Mouse (Mus musculus) hindbrain, embryonic 10.5 days (tissue): Measurements from ENCODE around the gene Jakmip3. TPM values are rescaled to one million over a fixed set of nuclear protein-coding genes. Genes with fewer than 3 reads are reported as not detected.

Experiments used
- DNase-seq: peaks from one replicate; pipeline ENCODE4 v3.0.0-alpha.2; 2017; ENCODE audit warnings: low spot score
- H3K27ac ChIP-seq: fragments of 300-500 bp; sonication (generic); 2 replicates; pipeline ENCODE4 v1.5.1; 2016; ENCODE audit warnings: mild to moderate bottlenecking, moderate library complexity
- H3K27me3 ChIP-seq: fragments of 300-500 bp; sonication (generic); 2 replicates; pipeline ENCODE4 v1.6.1; 2016; ENCODE audit warnings: mild to moderate bottlenecking; ENCODE audit not compliant: poor library complexity, insufficient read depth, severe bottlenecking
- H3K36me3 ChIP-seq: fragments of 300-500 bp; sonication (generic); 2 replicates; pipeline ENCODE4 v1.6.1; 2016; ENCODE audit warnings: mild to moderate bottlenecking, moderate library complexity
- H3K4me1 ChIP-seq: fragments of 300-500 bp; sonication (generic); replicated peaks from 2 replicates; pipeline ENCODE4 v1.6.1; 2016; ENCODE audit warnings: mild to moderate bottlenecking
- H3K4me3 ChIP-seq: fragments of 300-500 bp; sonication (generic); 2 replicates; pipeline ENCODE4 v1.5.1; 2016; ENCODE audit warnings: mild to moderate bottlenecking, moderate library complexity
- H3K9me3 ChIP-seq: fragments of 300-500 bp; sonication (generic); 2 replicates; pipeline ENCODE4 v1.6.1; 2016; ENCODE audit warnings: mild to moderate bottlenecking, moderate library complexity
- WGBS: fragments of 180-500 bp; shearing (Covaris S2); methylation state at CpG from one replicate; pipeline ENCODE4 v1.1.7; 2016; 5-methylcytosine and 5-hydroxymethylcytosine counted together
- polyA plus RNA-seq: library from polyadenylated mRNA; unstranded; fragments of >200 nt; fragmentation: Nextera tagmentation; extraction: Ambion mirVana; gene quantifications from 2 replicates; pipeline ENCODE4 v1.2.1, GENCODE M21; 2016

The Jakmip3 gene
- 1.3 and 1.8 TPM in 2 replicates for polyA plus RNA-seq

GRCm38 (mm10) chr7:138940612-138941461, at the start of gene Jakmip3:
TSS of gene Jakmip3 (plus strand) at chr7:138940730.
- peaks cover 80% of the 10 kb centered on the region for H3K27me3 ChIP-seq

DNA sequence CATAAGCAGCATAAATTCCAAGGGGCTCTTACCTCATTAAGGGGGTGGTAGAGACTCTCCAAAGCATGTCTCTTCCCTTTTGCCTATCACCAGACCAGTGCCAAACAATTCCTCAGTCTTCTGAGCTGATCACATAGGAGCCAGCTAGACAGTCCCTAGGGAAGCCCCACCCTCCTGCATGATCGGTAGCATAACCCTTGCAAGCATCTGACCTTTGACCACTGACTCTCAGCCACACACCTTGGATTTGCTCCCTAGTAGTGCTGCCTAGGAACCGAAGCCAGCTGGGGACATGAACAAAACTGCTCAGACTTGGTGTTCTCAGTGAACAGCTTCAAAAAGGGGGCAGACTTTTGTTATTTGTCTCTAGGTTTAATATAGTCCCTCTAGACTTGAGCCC, 42.4 kb upstream of the Jakmip3 start:
- WGBS: 80% methylated on average over 2 of the region's 2 CpGs
- DNase-seq: no peak
- Histone ChIP-seq H3K36me3 (peaks cover 78% of the 10 kb centered on the region), H3K27me3 (no peaks in the 10 kb centered on the region), H3K4me1 (no peaks in the 10 kb centered on the region), H3K9me3 (no peaks in the 10 kb centered on the region), H3K27ac (no peak overlapping the region), H3K4me3 (no peak overlapping the region)

More at GRCm38 (mm10) chr7:138940612-138941461, at the start of gene Jakmip3:
- H3K27ac ChIP-seq: 0 out of 2 replicates have a peak within 1 kb of the TSS, but pooled peaks have one; percentile 29
- peaks cover 13% of the 10 kb centered on the region for H3K4me1 ChIP-seq
- no peaks in the 10 kb centered on the region for H3K36me3 ChIP-seq
- 0 out of 2 replicates have a peak, but pooled peaks cover 2% of the 10 kb centered on the region for H3K9me3 ChIP-seq
- peak within 1 kb of the TSS; percentile 59 for H3K4me3 ChIP-seq
- WGBS: under 1% methylated on average over 78 of the region's 78 CpGs
- DNase-seq: peak; percentile 42

DNA sequence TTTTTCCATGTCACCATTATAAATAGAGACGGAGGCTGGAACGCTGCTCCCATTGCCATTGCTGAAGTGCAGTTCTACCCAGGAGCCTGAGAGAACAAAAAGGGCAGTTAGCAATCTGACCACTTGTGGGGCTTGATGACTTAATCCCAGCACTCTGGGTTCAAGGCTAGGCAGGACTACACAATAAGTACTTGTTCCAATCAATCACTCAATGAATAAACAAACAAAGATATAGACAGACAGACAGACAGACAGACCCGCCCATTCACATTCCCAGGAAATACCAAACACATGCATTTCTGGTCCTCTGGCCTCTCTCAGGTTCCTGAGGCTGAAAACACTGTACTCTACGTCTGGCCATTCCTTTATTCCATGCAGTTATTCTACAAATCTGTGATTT, 41.8 kb upstream of the Jakmip3 start:
- H3K27me3 ChIP-seq: no peaks in the 10 kb centered on the region
- no peak overlapping the region for H3K27ac ChIP-seq
- DNase-seq: no peak
- 88% methylated on average over 4 of the region's 4 CpGs for WGBS
- no peaks in the 10 kb centered on the region for H3K4me1 ChIP-seq
- peaks cover 72% of the 10 kb centered on the region for H3K36me3 ChIP-seq
- H3K9me3 ChIP-seq: no peaks in the 10 kb centered on the region
- H3K4me3 ChIP-seq: no peak overlapping the region

GRCm38 (mm10) chr7:138903886-138904435, 36.6 kb upstream of the Jakmip3 start:
- Histone ChIP-seq H3K4me3 (no peak overlapping the region), H3K4me1 (peaks cover 30% of the 10 kb centered on the region), H3K27me3 (no peaks in the 10 kb centered on the region), H3K9me3 (no peaks in the 10 kb centered on the region), H3K36me3 (peaks cover 23% of the 10 kb centered on the region), H3K27ac (no peak overlapping the region)
- DNase-seq: no peak
- 85% methylated on average over 7 of the region's 7 CpGs for WGBS

GRCm38 (mm10) chr7:138906441-138906840, 34.1 kb upstream of the Jakmip3 start:
- 87% methylated on average over 1 of the region's 1 CpGs for WGBS
- peaks cover 13% of the 10 kb centered on the region for H3K27me3 ChIP-seq
- peak overlapping the region; percentile 95 for H3K27ac ChIP-seq
- H3K4me1 ChIP-seq: peaks cover 46% of the 10 kb centered on the region
- peak overlapping the region; percentile 78 for H3K4me3 ChIP-seq
- H3K36me3 ChIP-seq: peaks cover 3% of the 10 kb centered on the region
- no peaks in the 10 kb centered on the region for H3K9me3 ChIP-seq
- no peak for DNase-seq

GRCm38 (mm10) chr7:138907043-138907442, 33.5 kb upstream of the Jakmip3 start:
- Histone ChIP-seq H3K9me3 (no peaks in the 10 kb centered on the region), H3K27me3 (peaks cover 15% of the 10 kb centered on the region), H3K4me3 (peak overlapping the region; percentile 78), H3K4me1 (peaks cover 46% of the 10 kb centered on the region), H3K27ac (peak overlapping the region; percentile 95), H3K36me3 (peaks cover 3% of the 10 kb centered on the region)
- WGBS: 13% methylated on average over 7 of the region's 7 CpGs
- DNase-seq: peak; percentile 49

- H3K36me3 ChIP-seq: peaks cover 3% of the 10 kb centered on the region
- H3K9me3 ChIP-seq: no peaks in the 10 kb centered on the region
- H3K4me1 ChIP-seq: peaks cover 46% of the 10 kb centered on the region
- peak; percentile 12 for DNase-seq
- H3K27me3 ChIP-seq: peaks cover 15% of the 10 kb centered on the region
- H3K27ac ChIP-seq: peak overlapping the region; percentile 95
- 52% methylated on average over 5 of the region's 5 CpGs for WGBS
- peak overlapping the region; percentile 78 for H3K4me3 ChIP-seq
Observed at GRCm38 (mm10) chr7:138907976-138908375, 32.6 kb upstream of the Jakmip3 start.

GRCm38 (mm10) chr7:138908768-138909276, 31.7 kb upstream of the Jakmip3 start:
- 3% methylated on average over 10 of the region's 10 CpGs for WGBS
- H3K27me3 ChIP-seq: peaks cover 15% of the 10 kb centered on the region
- DNase-seq: no peak
- H3K27ac ChIP-seq: peak overlapping the region; percentile 95
- H3K36me3 ChIP-seq: peaks cover 3% of the 10 kb centered on the region
- no peaks in the 10 kb centered on the region for H3K9me3 ChIP-seq
- peaks cover 46% of the 10 kb centered on the region for H3K4me1 ChIP-seq
- H3K4me3 ChIP-seq: peak overlapping the region; percentile 78

DNA sequence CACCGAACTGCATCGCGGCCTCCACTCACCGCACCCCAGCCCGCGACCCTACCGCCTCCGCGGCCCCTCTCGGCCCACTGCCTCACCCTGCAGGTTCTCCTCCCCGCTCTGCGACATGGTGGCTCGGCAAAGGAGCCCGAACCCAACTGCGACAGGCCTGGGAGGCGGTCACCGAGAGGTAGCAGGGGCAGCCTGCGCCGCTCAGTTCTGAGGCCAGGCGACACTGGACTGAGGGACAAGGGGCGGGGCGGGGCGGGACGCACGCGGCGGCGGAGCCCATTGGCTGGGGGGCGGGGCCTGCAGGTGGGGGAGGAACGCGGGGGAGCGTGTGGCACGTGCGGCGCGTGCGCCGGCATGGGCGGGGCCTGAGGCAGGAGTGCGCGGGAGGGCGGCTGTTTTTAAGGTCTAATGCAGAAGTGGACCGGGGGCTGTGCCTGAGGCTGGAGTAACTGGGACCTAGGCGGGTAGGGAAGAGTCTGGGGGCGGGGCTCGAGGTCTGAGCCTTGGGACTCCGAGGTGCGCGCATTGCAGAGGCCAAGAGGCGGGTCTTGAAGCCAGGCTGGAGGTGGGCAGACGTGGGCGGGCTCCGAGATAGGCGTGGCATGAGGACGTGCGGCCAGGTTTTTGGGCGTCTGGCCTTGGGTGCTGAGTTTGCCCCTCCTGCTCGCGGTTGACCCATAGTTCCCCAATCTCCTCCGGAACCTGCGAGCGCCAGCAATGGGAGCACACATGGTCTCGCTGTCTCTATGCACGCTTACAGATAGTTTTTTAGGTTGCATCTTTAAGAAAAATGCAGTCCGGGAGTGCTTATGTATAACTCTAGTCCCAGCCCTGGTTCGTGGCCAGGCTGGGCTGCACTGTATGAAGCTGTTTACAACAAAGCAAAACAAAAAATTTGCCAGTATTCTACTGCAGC, 31.0 kb upstream of the Jakmip3 start, which contains the start of gene Bnip3:
Gene Bnip3 (minus strand): TSS at position 243 of the 916 bp plus-strand sequence.
- peak; percentile 95 for DNase-seq
- no peaks in the 10 kb centered on the region for H3K9me3 ChIP-seq
- peak within 1 kb of the TSS; percentile 78 for H3K4me3 ChIP-seq
- peaks cover 46% of the 10 kb centered on the region for H3K4me1 ChIP-seq
- WGBS: under 1% methylated on average over 66 of the region's 66 CpGs
- H3K27ac ChIP-seq: peak within 1 kb of the TSS; percentile 95
- H3K36me3 ChIP-seq: peaks cover 3% of the 10 kb centered on the region
- H3K27me3 ChIP-seq: peaks cover 15% of the 10 kb centered on the region

- Histone ChIP-seq H3K27ac (peak overlapping the region; percentile 95), H3K36me3 (peaks cover 3% of the 10 kb centered on the region; the same call in 1 of the 2 replicates), H3K27me3 (peaks cover 15% of the 10 kb centered on the region), H3K4me1 (peaks cover 46% of the 10 kb centered on the region), H3K4me3 (peak overlapping the region; percentile 78), H3K9me3 (no peaks in the 10 kb centered on the region)
- 25% methylated on average over 7 of the region's 7 CpGs for WGBS
- DNase-seq: no peak
Observed at GRCm38 (mm10) chr7:138910193-138910562, 30.4 kb upstream of the Jakmip3 start.

DNA sequence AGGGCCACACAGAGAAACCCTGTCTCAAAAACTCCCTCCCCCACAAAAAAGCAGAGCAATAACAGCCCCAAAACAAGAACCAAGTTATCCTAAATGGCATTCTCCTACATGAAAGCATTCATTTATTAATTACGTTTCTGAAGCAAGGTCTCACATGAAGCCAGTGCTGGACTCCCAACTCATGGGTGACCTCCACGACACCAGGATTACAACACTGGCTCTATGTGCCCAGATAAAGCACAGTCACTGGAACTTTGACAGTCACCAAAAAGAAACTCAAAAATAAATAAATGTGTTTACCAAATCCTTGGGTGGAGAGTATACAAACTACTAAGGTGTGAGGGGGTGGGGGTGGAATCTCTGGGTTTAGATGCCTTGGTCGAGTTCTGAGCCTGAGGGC, 26.9 kb upstream of the Jakmip3 start:
- H3K9me3 ChIP-seq: no peaks in the 10 kb centered on the region
- H3K36me3 ChIP-seq: no peaks in the 10 kb centered on the region
- H3K4me3 ChIP-seq: no peak overlapping the region
- no peak overlapping the region for H3K27ac ChIP-seq
- H3K27me3 ChIP-seq: peaks cover 15% of the 10 kb centered on the region
- no peak for DNase-seq
- 89% methylated on average over 3 of the region's 3 CpGs for WGBS
- peaks cover 19% of the 10 kb centered on the region for H3K4me1 ChIP-seq
